Mouse (Mus musculus): ENCODE measurements around the gene Nudt3. TPM values are rescaled to one million over a fixed set of nuclear protein-coding genes. Genes with fewer than 3 reads are reported as not detected.

Gene Nudt3
- polyA plus RNA-seq, 1 experiment: 51.3 TPM

GRCm38 (mm10) chr17:27596376-27597190, 26.7 kb downstream of the Nudt3 start:
- no peak for DNase-seq (ENCODE audit: low read depth)

GRCm38 (mm10) chr17:27595659-27596375, 27.5 kb downstream of the Nudt3 start:
- no peak for DNase-seq (ENCODE audit: low read depth)

DNA sequence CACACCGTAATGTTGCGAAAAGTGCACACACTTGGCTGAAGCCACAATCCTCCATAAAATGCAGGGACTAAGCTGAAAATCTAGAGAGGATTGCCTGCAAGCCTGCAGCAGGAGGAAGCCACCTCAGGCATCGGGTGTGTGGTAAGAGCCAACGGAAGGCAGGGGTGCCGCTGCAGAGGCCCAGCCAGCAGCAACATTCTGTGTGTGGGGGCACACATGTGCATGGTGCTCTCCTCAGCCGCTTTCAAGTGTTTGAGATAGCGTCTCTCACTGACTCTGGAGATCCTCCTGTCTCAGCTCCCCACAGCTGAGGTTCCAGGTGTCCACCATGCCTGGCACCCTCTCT, 30.8 kb downstream of the Nudt3 start:
- DNase-seq (ENCODE audit: low read depth): no peak

DNA sequence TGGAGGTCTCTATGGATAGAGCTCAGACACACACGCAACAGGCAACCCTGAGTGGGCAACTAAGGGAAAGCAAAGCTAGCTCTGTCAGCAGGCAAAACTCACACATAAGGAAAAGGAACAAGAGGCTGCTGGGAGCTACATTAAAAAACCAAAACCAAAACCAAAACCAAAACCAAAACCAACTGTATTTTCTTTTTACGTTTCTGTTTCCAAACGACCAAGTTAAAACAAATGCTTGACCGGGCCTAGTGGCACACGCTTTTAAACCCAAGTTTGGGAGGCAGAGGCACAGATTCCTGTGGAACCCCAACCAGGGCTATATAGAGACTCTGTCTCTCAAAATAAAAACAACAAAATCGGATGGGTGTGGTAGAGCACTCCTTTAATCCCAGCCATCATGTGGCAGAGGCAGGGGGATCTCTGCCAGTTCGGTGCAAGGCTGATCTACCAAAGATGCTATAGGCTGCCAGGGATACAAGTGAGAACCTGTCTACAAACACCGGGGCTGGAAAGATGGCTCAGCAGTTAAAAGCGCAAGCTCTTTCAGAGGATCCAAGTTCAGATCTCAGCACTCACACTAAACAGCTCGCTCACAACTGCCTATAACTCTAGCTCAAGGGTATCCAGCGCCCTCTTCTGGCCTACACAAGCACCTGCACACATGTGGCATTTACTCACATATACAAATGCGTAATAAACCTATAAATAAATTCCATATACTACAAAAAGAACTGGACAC, 31.3 kb downstream of the Nudt3 start:
- no peak for DNase-seq (ENCODE audit: low read depth)

DNA sequence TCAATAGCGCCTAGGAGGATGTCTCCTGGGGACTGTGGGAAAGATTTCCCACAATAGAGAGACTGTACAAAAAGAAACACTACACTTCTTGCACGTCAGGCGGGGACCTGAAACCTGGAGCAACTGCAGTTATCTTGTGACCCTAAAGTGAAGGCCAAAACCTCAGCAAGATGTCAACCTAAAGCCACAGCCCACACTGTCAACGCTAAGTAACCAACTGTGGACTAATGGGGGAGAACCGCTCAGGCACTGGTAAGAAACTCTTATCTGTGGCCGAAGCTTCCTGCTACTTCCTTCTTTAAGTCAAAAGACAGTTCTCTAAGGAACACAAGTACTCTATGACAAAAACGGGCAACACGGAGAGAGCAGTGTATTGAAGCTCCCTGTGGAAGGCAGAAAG, 35.1 kb downstream of the Nudt3 start:
- no peak for DNase-seq (ENCODE audit: low read depth)

- DNase-seq (ENCODE audit: low read depth): no peak
Observed at GRCm38 (mm10) chr17:27587252-27587651, 36.0 kb downstream of the Nudt3 start.

- DNase-seq (ENCODE audit: low read depth): no peak
Observed at GRCm38 (mm10) chr17:27586661-27587060, 36.6 kb downstream of the Nudt3 start.

- DNase-seq (ENCODE audit: low read depth): no peak
Observed at GRCm38 (mm10) chr17:27583185-27583894, 40.0 kb downstream of the Nudt3 start.

- no peak for DNase-seq (ENCODE audit: low read depth)
Observed at GRCm38 (mm10) chr17:27580392-27581068, 42.8 kb downstream of the Nudt3 start.

DNA sequence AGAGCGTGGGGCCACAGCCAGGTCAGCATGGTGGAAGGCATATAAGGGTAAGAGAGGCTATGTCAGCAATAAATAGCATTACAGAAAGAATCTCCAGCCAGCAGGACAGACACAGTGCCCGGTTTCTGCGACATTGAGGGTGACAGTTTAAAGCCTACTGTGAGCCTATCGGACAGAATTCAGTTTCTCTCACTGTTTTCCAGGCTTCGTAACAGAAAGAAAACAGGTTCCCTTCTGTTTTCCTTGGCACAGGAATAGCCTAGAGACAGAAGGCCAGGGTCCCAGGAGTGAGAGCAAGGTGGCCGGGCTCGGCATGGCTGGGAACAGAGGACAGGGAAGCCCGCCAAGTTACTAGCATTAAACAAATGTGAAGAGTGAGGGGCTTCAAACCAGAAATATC, 43.5 kb downstream of the Nudt3 start:
- DNase-seq (ENCODE audit: low read depth): no peak

DNA sequence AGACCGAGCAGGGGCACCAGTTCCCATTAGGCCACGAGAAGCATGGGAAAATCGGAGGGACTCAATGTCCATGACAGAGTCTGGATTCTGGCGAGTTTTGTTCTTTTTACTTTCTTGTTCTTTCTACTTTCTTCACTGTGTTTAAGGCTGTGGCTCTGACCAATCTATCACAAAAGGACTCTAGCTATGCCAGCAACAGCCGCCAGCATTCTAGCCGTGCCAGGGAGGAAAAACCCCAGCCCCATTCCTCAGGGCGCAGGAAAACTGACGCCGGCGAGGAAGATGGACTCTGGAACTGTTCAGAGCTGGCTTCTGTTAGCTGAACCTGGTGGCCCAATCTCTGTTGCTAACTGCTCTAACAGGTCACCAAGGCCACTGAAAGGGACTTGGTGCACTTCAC, 44.8 kb downstream of the Nudt3 start:
- no peak for DNase-seq (ENCODE audit: low read depth)

GRCm38 (mm10) chr17:27577468-27577867, 45.8 kb downstream of the Nudt3 start:
- no peak for DNase-seq (ENCODE audit: low read depth)

- no peak for DNase-seq (ENCODE audit: low read depth)
Observed at GRCm38 (mm10) chr17:27576056-27576455, 47.2 kb downstream of the Nudt3 start.

- DNase-seq (ENCODE audit: low read depth): no peak
Observed at GRCm38 (mm10) chr17:27575116-27575776, 48.0 kb downstream of the Nudt3 start.

GRCm38 (mm10) chr17:27574470-27575115, 48.7 kb downstream of the Nudt3 start:
- DNase-seq (ENCODE audit: low read depth): no peak

GRCm38 (mm10) chr17:27573772-27574320, 49.4 kb downstream of the Nudt3 start:
- no peak for DNase-seq (ENCODE audit: low read depth)

DNA sequence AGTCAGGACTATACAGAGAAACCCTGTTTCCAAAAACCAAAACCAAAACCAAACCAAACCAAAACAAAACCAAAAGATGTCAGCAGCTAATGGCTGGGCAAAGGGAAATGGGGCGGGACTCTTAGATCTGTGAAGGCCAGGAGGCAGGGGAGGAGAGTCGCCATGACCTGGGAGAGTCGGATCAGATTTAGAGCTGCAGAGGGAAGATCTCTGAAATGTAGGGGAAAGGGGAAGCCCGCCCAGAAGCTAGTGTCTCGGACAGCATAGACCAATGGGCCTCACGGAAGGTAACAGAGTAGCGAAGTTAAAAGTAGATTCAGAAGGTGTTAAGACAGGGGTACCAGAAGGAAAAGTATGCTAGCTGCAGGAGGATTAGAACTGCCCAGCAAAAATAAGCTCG, 52.0 kb downstream of the Nudt3 start:
- DNase-seq (ENCODE audit: low read depth): no peak

DNA sequence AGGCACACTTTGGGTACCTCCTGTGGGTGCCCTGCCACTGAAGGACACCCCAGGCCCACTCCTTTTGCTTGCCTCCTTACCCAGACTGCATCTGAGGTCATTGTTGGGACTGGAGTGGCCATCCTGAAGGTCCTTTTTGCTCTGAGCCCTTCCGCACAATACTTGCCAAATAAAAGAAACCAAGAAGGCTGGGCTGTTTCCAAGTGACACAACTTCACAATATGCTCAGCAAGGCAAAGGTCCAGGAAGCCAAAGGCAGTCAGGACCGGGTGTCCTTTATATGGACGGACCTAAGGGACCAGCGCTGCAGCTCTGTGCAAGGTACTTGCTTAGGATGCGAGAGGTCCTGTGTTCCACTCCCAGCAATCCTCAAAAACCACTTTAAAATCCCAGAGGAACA, 55.1 kb downstream of the Nudt3 start:
- DNase-seq (ENCODE audit: low read depth): no peak

GRCm38 (mm10) chr17:27565942-27566267, 57.4 kb downstream of the Nudt3 start:
- no peak for DNase-seq (ENCODE audit: low read depth)
